Comparison of ENCODE assay signal across 21 mouse cellular contexts in genomic region chr5:37356027-37356426, GRCm38 (mm10).
"Had no signal": no experiment of that assay in that cellular context is flagged by ENCODE, and none has a peak within 500 bp of the region (broad histone marks: within the 10 kb centered on the region; RNA-seq: fewer than 3 reads in every experiment).

No protein-coding gene starts in this region.

- H3K9me3 ChIP-seq: limb, embryonic 10.5 days; limb, embryonic 13.5 days; liver, embryonic 12.5 days; liver, embryonic 15.5 days; lung, embryonic 15.5 days; midbrain, embryonic 12.5 days; midbrain, embryonic 15.5 days; neural tube, embryonic 12.5 days; neural tube, embryonic 15.5 days had no signal

- H3K9ac ChIP-seq: limb, embryonic 13.5 days; liver, embryonic 12.5 days; liver, embryonic 15.5 days; lung, embryonic 15.5 days; midbrain, embryonic 12.5 days; midbrain, embryonic 15.5 days; neural tube, embryonic 12.5 days; neural tube, embryonic 15.5 days had no signal

- DNase-seq: layer of hippocampus, adult 9-11 months; liver; lung, adult 18-20 months; lung, postnatal 10 days; lung, postnatal 36 days; retina, postnatal 1 day; right cerebral cortex, postnatal 25 days; thymus, adult 18-20 months; thymus, postnatal 36 days had no signal

- H3K4me3 ChIP-seq: layer of hippocampus, adult 2 months; limb, embryonic 10.5 days; limb, embryonic 13.5 days; liver, embryonic 12.5 days; liver, embryonic 15.5 days; lung, embryonic 15.5 days; megakaryocyte, embryonic 14.5 days; midbrain, embryonic 12.5 days; midbrain, embryonic 15.5 days; neural tube, embryonic 12.5 days; neural tube, embryonic 15.5 days had no signal

- H3K27ac ChIP-seq: kidney, postnatal 0 days; layer of hippocampus, adult 2 months; limb, embryonic 10.5 days; limb, embryonic 13.5 days; liver, embryonic 12.5 days; liver, embryonic 15.5 days; lung, embryonic 15.5 days; midbrain, embryonic 12.5 days; midbrain, embryonic 15.5 days; neural tube, embryonic 12.5 days; neural tube, embryonic 15.5 days had no signal

- H3K36me3 ChIP-seq: liver, embryonic 15.5 days; midbrain, embryonic 15.5 days had no signal

- ATAC-seq: liver, embryonic 12.5 days; midbrain, embryonic 15.5 days had no signal

- H3K4me1 ChIP-seq: limb, embryonic 10.5 days; limb, embryonic 13.5 days; liver, embryonic 12.5 days; liver, embryonic 15.5 days; lung, embryonic 15.5 days; megakaryocyte, embryonic 14.5 days; midbrain, embryonic 12.5 days; midbrain, embryonic 15.5 days; neural tube, embryonic 12.5 days; neural tube, embryonic 15.5 days had no signal

- H3K4me2 ChIP-seq: limb, embryonic 13.5 days; liver, embryonic 12.5 days; liver, embryonic 15.5 days; lung, embryonic 15.5 days; midbrain, embryonic 12.5 days; midbrain, embryonic 15.5 days; neural tube, embryonic 12.5 days; neural tube, embryonic 15.5 days had no signal

- H3K27me3 ChIP-seq: limb, embryonic 13.5 days; liver, embryonic 12.5 days; liver, embryonic 15.5 days; lung, embryonic 15.5 days; megakaryocyte, embryonic 14.5 days; midbrain, embryonic 12.5 days; midbrain, embryonic 15.5 days; neural tube, embryonic 12.5 days; neural tube, embryonic 15.5 days had no signal
